Mouse (Mus musculus): Measurements from ENCODE around the gene Gp1bb. TPM values are rescaled to one million over a fixed set of nuclear protein-coding genes. Genes with fewer than 3 reads are reported as not detected.

The Gp1bb gene
- polyA plus RNA-seq, 1 experiment, result 2.1 TPM

DNA sequence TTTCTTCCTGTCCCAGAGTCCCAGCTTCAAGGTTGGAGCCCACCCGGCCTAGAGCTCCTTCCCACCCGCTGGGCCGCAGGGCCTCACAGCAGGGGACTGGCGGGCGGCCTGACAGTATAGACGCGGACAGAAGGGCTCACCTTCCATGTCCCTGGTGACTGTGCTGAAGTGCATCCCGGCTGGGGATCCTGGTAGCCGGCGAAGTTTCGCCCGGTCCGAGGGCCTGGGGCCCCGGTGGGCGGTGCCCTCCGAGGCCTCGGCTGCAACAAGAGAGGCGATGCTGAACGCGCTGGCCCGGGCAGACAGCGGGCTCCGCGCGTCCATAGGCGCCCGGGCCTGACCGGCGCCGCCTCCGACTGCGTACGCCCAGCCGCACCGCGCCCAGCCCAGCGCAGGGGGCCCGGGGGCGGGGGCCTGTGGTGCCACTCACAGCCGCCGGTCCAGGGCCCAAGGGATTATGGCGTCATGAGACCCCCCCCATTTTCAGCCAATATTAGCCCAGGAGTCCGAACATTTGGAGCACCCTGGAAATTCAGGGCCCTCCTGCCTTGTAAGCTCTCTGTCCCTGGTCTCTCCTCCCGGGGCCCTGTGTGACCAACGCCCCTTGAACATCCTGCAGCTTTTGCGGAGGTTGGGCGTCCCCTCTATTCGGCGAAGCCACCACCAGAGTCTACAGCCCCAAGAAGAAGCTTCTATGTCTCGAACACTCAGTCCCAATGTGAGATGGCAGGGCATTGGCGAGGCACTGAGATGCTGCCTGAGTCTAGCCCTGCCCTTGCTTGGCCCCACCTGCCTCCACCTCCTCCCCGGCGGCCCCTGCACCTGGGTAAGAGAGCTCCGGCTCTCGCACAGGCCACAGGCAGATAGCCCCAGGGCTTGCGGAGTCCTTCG is 34.1 kb downstream of the Gp1bb start:
- TF ChIP-seq POLR2A (IDR thresholded peaks at IDR 0.05; ENCODE audit: borderline replicate concordance, insufficient read depth, low read length) (no peak), CTCF (IDR thresholded peaks at IDR 0.05; ENCODE audit: borderline replicate concordance, insufficient read depth, low read depth, low read length) (no peak)
- 3% methylated on average over 57 of the region's 57 CpGs for WGBS

GRCm38 (mm10) chr16:18586906-18587546 is 35.2 kb downstream of the Gp1bb start:
- Histone ChIP-seq H3K4me1 (ENCODE audit: control insufficient read depth, insufficient read depth, low read length) (no peaks in the 10 kb centered on the region), H3K27me3 (ENCODE audit: control insufficient read depth, insufficient read depth, low read length) (peaks cover 8% of the 10 kb centered on the region; the same call in 1 of the 2 replicates), H3K4me3 (replicated peaks; ENCODE audit: insufficient read depth, low read depth, low read length) (peak overlapping the region; percentile 31), H3K27ac (ENCODE audit: insufficient read depth, low read length) (no peak overlapping the region)
- WGBS, result 3% methylated on average over 47 of the region's 62 CpGs
- no peak for DNase-seq
- no peak for TF ChIP-seq CTCF (IDR thresholded peaks at IDR 0.05; ENCODE audit: borderline replicate concordance, insufficient read depth, low read depth, low read length)
- no peak for TF ChIP-seq POLR2A (IDR thresholded peaks at IDR 0.05; ENCODE audit: borderline replicate concordance, insufficient read depth, low read length)

More for the DNA sequence above, 34.1 kb downstream of the Gp1bb start:
- DNase-seq, result no peak
- Histone ChIP-seq H3K27ac (ENCODE audit: insufficient read depth, low read length) (no peak overlapping the region), H3K27me3 (ENCODE audit: control insufficient read depth, insufficient read depth, low read length) (peaks cover 8% of the 10 kb centered on the region; the same call in 1 of the 2 replicates), H3K4me3 (replicated peaks; ENCODE audit: insufficient read depth, low read depth, low read length) (no peak overlapping the region), H3K4me1 (ENCODE audit: control insufficient read depth, insufficient read depth, low read length) (no peaks in the 10 kb centered on the region)

DNA sequence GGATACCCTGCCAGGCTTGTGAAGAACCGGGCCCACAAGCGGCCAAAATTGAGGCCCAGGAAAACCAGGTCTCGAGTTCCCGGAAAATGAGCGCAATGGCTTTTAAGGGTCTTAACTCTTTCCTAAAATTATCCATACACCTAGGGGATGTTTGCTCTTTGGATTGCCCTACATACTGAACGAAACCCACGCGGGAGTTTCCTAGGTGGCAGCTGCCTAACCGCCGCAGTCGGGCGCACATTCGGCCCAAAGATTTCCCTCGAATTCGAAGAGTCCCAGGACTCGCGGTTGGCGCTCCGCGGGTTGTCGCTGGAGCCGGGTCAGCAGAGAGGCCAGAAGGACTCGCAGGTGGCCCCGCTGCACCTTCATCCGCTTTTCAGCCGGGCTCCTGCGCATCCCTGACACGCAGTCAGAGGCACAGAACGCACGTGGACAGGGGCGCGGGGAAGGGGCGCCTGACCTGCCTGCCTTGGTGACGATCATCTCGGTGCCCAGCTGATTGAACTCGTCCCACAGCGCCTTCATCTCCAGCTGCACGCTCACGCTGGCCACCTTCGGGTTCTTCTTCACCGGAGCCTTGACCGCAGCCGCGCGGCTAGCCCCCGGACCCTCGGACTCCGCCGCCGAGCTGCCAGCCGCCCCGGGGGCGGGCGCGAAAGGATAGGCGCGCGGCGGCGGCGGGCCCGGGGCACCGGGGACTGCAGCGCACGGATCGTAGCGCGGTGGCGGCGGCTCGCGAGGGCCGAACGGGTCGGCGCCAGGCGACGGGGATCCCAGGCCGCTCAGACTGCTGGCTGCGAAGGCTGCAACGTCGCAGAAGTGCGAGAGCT is 35.9 kb downstream of the Gp1bb start:
- Histone ChIP-seq H3K27ac (ENCODE audit: insufficient read depth, low read length) (no peak overlapping the region), H3K4me1 (ENCODE audit: control insufficient read depth, insufficient read depth, low read length) (no peaks in the 10 kb centered on the region), H3K4me3 (replicated peaks; ENCODE audit: insufficient read depth, low read depth, low read length) (peak overlapping the region; percentile 31), H3K27me3 (ENCODE audit: control insufficient read depth, insufficient read depth, low read length) (peaks cover 10% of the 10 kb centered on the region; the same call in 1 of the 2 replicates)
- TF ChIP-seq CTCF (IDR thresholded peaks at IDR 0.05; ENCODE audit: borderline replicate concordance, insufficient read depth, low read depth, low read length), result no peak
- no peak for TF ChIP-seq POLR2A (IDR thresholded peaks at IDR 0.05; ENCODE audit: borderline replicate concordance, insufficient read depth, low read length)
- DNase-seq, result no peak
- WGBS, result 4% methylated on average over 83 of the region's 83 CpGs

GRCm38 (mm10) chr16:18585676-18586075 is 36.5 kb downstream of the Gp1bb start:
- TF ChIP-seq CTCF (IDR thresholded peaks at IDR 0.05; ENCODE audit: borderline replicate concordance, insufficient read depth, low read depth, low read length), result no peak
- TF ChIP-seq POLR2A (IDR thresholded peaks at IDR 0.05; ENCODE audit: borderline replicate concordance, insufficient read depth, low read length), result no peak
- DNase-seq, result no peak
- Histone ChIP-seq H3K4me3 (replicated peaks; ENCODE audit: insufficient read depth, low read depth, low read length) (no peak overlapping the region), H3K4me1 (ENCODE audit: control insufficient read depth, insufficient read depth, low read length) (no peaks in the 10 kb centered on the region), H3K27ac (ENCODE audit: insufficient read depth, low read length) (no peak overlapping the region), H3K27me3 (ENCODE audit: control insufficient read depth, insufficient read depth, low read length) (peaks cover 10% of the 10 kb centered on the region; the same call in 1 of the 2 replicates)
- 40% methylated on average over 10 of the region's 10 CpGs for WGBS

GRCm38 (mm10) chr16:18584901-18585510 is 37.2 kb downstream of the Gp1bb start:
- Histone ChIP-seq H3K4me3 (replicated peaks; ENCODE audit: insufficient read depth, low read depth, low read length) (no peak overlapping the region), H3K27ac (ENCODE audit: insufficient read depth, low read length) (no peak overlapping the region), H3K4me1 (ENCODE audit: control insufficient read depth, insufficient read depth, low read length) (no peaks in the 10 kb centered on the region), H3K27me3 (ENCODE audit: control insufficient read depth, insufficient read depth, low read length) (peaks cover 10% of the 10 kb centered on the region; the same call in 1 of the 2 replicates)
- no peak for DNase-seq
- TF ChIP-seq POLR2A (IDR thresholded peaks at IDR 0.05; ENCODE audit: borderline replicate concordance, insufficient read depth, low read length) (no peak), CTCF (IDR thresholded peaks at IDR 0.05; ENCODE audit: borderline replicate concordance, insufficient read depth, low read depth, low read length) (no peak)
- 52% methylated on average over 10 of the region's 10 CpGs for WGBS

GRCm38 (mm10) chr16:18583673-18584357 is 38.4 kb downstream of the Gp1bb start:
- Histone ChIP-seq H3K27me3 (ENCODE audit: control insufficient read depth, insufficient read depth, low read length) (peaks cover 10% of the 10 kb centered on the region; the same call in 1 of the 2 replicates), H3K4me1 (ENCODE audit: control insufficient read depth, insufficient read depth, low read length) (no peaks in the 10 kb centered on the region), H3K4me3 (replicated peaks; ENCODE audit: insufficient read depth, low read depth, low read length) (no peak overlapping the region), H3K27ac (ENCODE audit: insufficient read depth, low read length) (no peak overlapping the region)
- TF ChIP-seq CTCF (IDR thresholded peaks at IDR 0.05; ENCODE audit: borderline replicate concordance, insufficient read depth, low read depth, low read length), result no peak
- no peak for TF ChIP-seq POLR2A (IDR thresholded peaks at IDR 0.05; ENCODE audit: borderline replicate concordance, insufficient read depth, low read length)
- 48% methylated on average over 10 of the region's 10 CpGs for WGBS
- no peak for DNase-seq
